Comparison of ENCODE assay signal across 25 mouse cellular contexts in genomic region chr17:84027275-84027674, GRCm38 (mm10).
A peak's percentile ranks its signal among the peaks of the same experiment; 100 is the strongest.
DNase-seq lines count a peak whose midpoint lies in the region; ATAC-seq lines count a peak whose summit lies in the region.
"Had no signal": no experiment of that assay in that cellular context is flagged by ENCODE, and none has a peak within 500 bp of the region (broad histone marks: within the 10 kb centered on the region; RNA-seq: fewer than 3 reads in every experiment).

No protein-coding gene starts in this region.

- H3K4me1 ChIP-seq in lung, embryonic 16.5 days (replicated peaks; ENCODE audit: control insufficient read depth, insufficient read depth, low read length) = peaks cover 16% of the 10 kb centered on the region
- H3K4me1 ChIP-seq in embryonic facial prominence, embryonic 12.5 days = peaks cover 39% of the 10 kb centered on the region
- peaks cover 63% of the 10 kb centered on the region for H3K4me1 ChIP-seq in limb, embryonic 10.5 days
- peaks cover 28% of the 10 kb centered on the region for H3K4me1 ChIP-seq in stomach, embryonic 16.5 days (ENCODE audit: control insufficient read depth, insufficient read depth, low read length)

- no peak for DNase-seq in lung, postnatal 10 days
- DNase-seq in limb, embryonic 10.5 days (ENCODE audit: low spot score) = no peak
- no peak for DNase-seq in adrenal gland, postnatal 14 days
- no peak for DNase-seq in heart, adult 11 months
- no peak for DNase-seq in adrenal gland, adult 2 months
- DNase-seq: adrenal gland, postnatal 36 days; B cell, adult 2 months; cerebellum, adult 18-20 months; cerebellum, postnatal 36 days; gastrocnemius, postnatal 14 days; kidney, adult 11 months; kidney, postnatal 14 days; left cerebral cortex, postnatal 4 days; lung, postnatal 14 days; retina, postnatal 1 day; thymus, postnatal 25 days had no signal

- no peak overlapping the region for H3K4me2 ChIP-seq in lung, embryonic 16.5 days (ENCODE audit: low read depth, low read length)
- H3K4me2 ChIP-seq in embryonic facial prominence, embryonic 12.5 days (replicated peaks) = no peak overlapping the region
- H3K4me2 ChIP-seq in stomach, embryonic 16.5 days (ENCODE audit: low read depth, low read length) = peak overlapping the region; percentile 25; the same call in 1 of the 2 replicates
- H3K4me2 ChIP-seq: hindbrain, embryonic 12.5 days; liver, embryonic 12.5 days had no signal

- 51% methylated on average over 9 of the region's 9 CpGs for WGBS in lung, embryonic 16.5 days
- 60% methylated on average over 9 of the region's 9 CpGs for WGBS in embryonic facial prominence, embryonic 12.5 days
- WGBS in limb, embryonic 10.5 days = 59% methylated on average over 9 of the region's 9 CpGs
- WGBS in stomach, embryonic 16.5 days = 51% methylated on average over 9 of the region's 9 CpGs

- no peak overlapping the region for H3K9ac ChIP-seq in lung, embryonic 16.5 days (ENCODE audit: low read length)
- H3K9ac ChIP-seq in embryonic facial prominence, embryonic 12.5 days = no peak overlapping the region
- H3K9ac ChIP-seq in stomach, embryonic 16.5 days (ENCODE audit: low read length) = peak overlapping the region; percentile 65; the same call in 1 of the 2 replicates
- H3K9ac ChIP-seq: hindbrain, embryonic 12.5 days; liver, embryonic 12.5 days had no signal

- H3K27me3 ChIP-seq in lung, embryonic 16.5 days (ENCODE audit: control insufficient read depth, insufficient read depth, low read depth, low read length) = no peaks in the 10 kb centered on the region
- H3K27me3 ChIP-seq in embryonic facial prominence, embryonic 12.5 days = no peaks in the 10 kb centered on the region
- H3K27me3 ChIP-seq in limb, embryonic 10.5 days (ENCODE audit: low read depth, poor library complexity, severe bottlenecking) = no peaks in the 10 kb centered on the region
- no peaks in the 10 kb centered on the region for H3K27me3 ChIP-seq in stomach, embryonic 16.5 days (ENCODE audit: control insufficient read depth, insufficient read depth, low read length)

- no peak for ATAC-seq in lung, embryonic 16.5 days (ENCODE audit: low read depth)
- ATAC-seq in embryonic facial prominence, embryonic 12.5 days (ENCODE audit: insufficient number of reproducible peaks, insufficient read depth, low FRiP score, low TSS enrichment) = no peak
- no peak for ATAC-seq in stomach, embryonic 16.5 days (ENCODE audit: insufficient read depth, low FRiP score)
- ATAC-seq: forebrain, embryonic 14.5 days; liver, embryonic 12.5 days; midbrain, embryonic 16.5 days had no signal

- H3K27ac ChIP-seq in lung, embryonic 16.5 days (ENCODE audit: low read length) = 0 out of 2 replicates have a peak overlapping the region, but pooled peaks have one; percentile 24
- H3K27ac ChIP-seq in embryonic facial prominence, embryonic 12.5 days = 0 out of 2 replicates have a peak overlapping the region, but pooled peaks have one; percentile 17
- H3K27ac ChIP-seq in limb, embryonic 10.5 days = peak overlapping the region; percentile 84; the same call in 1 of the 2 replicates
- H3K27ac ChIP-seq in stomach, embryonic 16.5 days (ENCODE audit: low read length) = peak overlapping the region; percentile 94
- H3K27ac ChIP-seq: hindbrain, embryonic 12.5 days; left cerebral cortex, adult 2 months; liver, embryonic 12.5 days had no signal

- H3K4me3 ChIP-seq in lung, embryonic 16.5 days (ENCODE audit: low read length) = no peak overlapping the region
- H3K4me3 ChIP-seq in embryonic facial prominence, embryonic 12.5 days = no peak overlapping the region
- H3K4me3 ChIP-seq in limb, embryonic 10.5 days = no peak overlapping the region
- H3K4me3 ChIP-seq in stomach, embryonic 16.5 days (replicated peaks; ENCODE audit: low read length) = no peak overlapping the region
- H3K4me3 ChIP-seq: erythroblast, embryonic 14.5 days; hindbrain, embryonic 12.5 days; left cerebral cortex, adult 2 months; liver, embryonic 12.5 days had no signal

- peaks cover 7% of the 10 kb centered on the region; the same call in 1 of the 2 replicates for H3K9me3 ChIP-seq in lung, embryonic 16.5 days (ENCODE audit: control insufficient read depth, low read length)
- no peaks in the 10 kb centered on the region for H3K9me3 ChIP-seq in embryonic facial prominence, embryonic 12.5 days
- H3K9me3 ChIP-seq in limb, embryonic 10.5 days (replicated peaks) = 0 out of 2 replicates have a peak, but pooled peaks cover 2% of the 10 kb centered on the region
- H3K9me3 ChIP-seq in stomach, embryonic 16.5 days (replicated peaks; ENCODE audit: control insufficient read depth, low read length) = 0 out of 2 replicates have a peak, but pooled peaks cover 3% of the 10 kb centered on the region
- H3K9me3 ChIP-seq: hindbrain, embryonic 12.5 days; liver, embryonic 12.5 days had no signal

- no peaks in the 10 kb centered on the region for H3K36me3 ChIP-seq in lung, embryonic 16.5 days (ENCODE audit: control insufficient read depth, insufficient read depth, low read length)
- H3K36me3 ChIP-seq in embryonic facial prominence, embryonic 12.5 days = no peaks in the 10 kb centered on the region
- H3K36me3 ChIP-seq in limb, embryonic 10.5 days = no peaks in the 10 kb centered on the region
- H3K36me3 ChIP-seq in stomach, embryonic 16.5 days (ENCODE audit: control insufficient read depth, insufficient read depth, low read length) = no peaks in the 10 kb centered on the region
- H3K36me3 ChIP-seq: hindbrain, embryonic 12.5 days; liver, embryonic 12.5 days had no signal

Comparison
In these comparisons a context has a peak if more than half of its experiments do, and no peak if none do; other contexts are left out.
1. H3K27ac ChIP-seq: peak in every context shown above with its lines; median percentile 94 in stomach, embryonic 16.5 days; 84 in limb, embryonic 10.5 days; 24 in lung, embryonic 16.5 days; 17 in embryonic facial prominence, embryonic 12.5 days.